Mouse (Mus musculus) cortical plate, adult 2 months (tissue): ENCODE results near the gene Lrrn3.

Experiments
- CTCF ChIP-seq: fragments of 200-500 bp; IDR thresholded peaks from 2 replicates; pipeline ENCODE4 v1.5.1; 2011; ENCODE audit warnings: mild to moderate bottlenecking, control low read depth, low read length; ENCODE audit not compliant: insufficient read depth; ENCODE audit errors: extremely low read depth
- POLR2A ChIP-seq: fragments of 200-500 bp; IDR thresholded peaks from 2 replicates; pipeline ENCODE4 v1.6.1; 2011; ENCODE audit warnings: mild to moderate bottlenecking, low read length, control low read depth; ENCODE audit not compliant: insufficient read depth; ENCODE audit errors: extremely low read depth

DNA sequence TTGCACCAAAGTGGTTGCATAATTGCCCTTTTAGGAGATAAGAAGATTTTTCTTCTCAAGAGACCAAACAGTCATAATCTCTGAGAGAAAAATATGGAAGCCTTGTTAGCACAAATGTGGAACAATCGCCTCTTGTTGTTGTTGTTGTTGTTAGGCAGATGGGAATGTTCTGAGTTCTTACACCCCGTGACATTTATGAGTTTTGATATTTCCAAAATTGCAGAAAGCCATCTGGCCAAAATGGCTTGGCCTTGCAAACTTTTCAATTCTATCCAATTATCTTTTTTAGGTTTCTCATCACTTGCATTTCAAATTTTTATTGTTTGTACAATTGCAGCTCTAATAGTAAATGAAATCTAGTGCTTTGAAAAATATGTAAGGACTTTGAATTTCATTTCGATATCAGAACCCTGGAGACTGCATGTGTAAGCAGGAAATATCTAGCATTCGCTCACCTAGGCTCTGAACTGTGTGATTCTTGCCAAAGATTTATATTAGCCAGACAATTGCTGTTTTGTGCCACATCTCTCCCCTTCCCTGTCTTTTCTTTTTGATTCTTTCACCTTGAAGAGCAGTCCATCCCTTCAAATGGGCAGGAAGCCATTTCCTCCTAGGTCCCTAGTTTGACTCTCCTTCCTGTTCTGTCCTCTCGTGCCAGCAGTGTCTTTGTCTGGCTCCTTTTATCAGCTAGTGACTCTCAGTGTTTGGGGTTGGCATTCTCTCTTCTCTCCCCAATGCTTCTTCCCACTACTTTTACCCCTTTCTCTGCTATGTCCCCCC is 49.8 kb downstream of the Lrrn3 start:
- no peak for TF ChIP-seq CTCF
- no peak for TF ChIP-seq POLR2A
